Mouse (Mus musculus) MEL (cell line): ENCODE data around the gene Fbxw8. TPM values are rescaled to one million over a fixed set of nuclear protein-coding genes. Genes with fewer than 3 reads are reported as not detected.

Experiments
- DNase-seq: peaks from one replicate; pipeline ENCODE4 v3.0.0; 2011; ENCODE audit warnings: low read depth, low spot score
- H3K27ac ChIP-seq: 2 replicates; pipeline ENCODE4 v1.5.1; 2012; ENCODE audit warnings: low read depth, mild to moderate bottlenecking, control low read depth, low read length, moderate library complexity; ENCODE audit not compliant: control insufficient read depth
- H3K27me3 ChIP-seq, 2 experiments: fragments of 150-350 bp in 1 of 2; sonication (generic) in 1 of 2; 2 replicates each; pipeline ENCODE4 v1.6.1; 2012; ENCODE audit warnings: low read length in 2 of 2, mild to moderate bottlenecking in 2 of 2, improper control_type of control experiment in 1 of 2, moderate library complexity in 1 of 2; ENCODE audit not compliant: insufficient read depth in 2 of 2, control insufficient read depth in 1 of 2
- H3K36me3 ChIP-seq, 2 experiments: 2 replicates each; pipeline ENCODE4 v1.6.1; 2012 to 2014; ENCODE audit warnings: low read length in 2 of 2, improper control_type of control experiment in 1 of 2, inconsistent platforms in 1 of 2, mild to moderate bottlenecking in 1 of 2; ENCODE audit not compliant: insufficient read depth in 2 of 2, control insufficient read depth in 1 of 2
- H3K4me1 ChIP-seq, 2 experiments: fragments of 150-350 bp in 1 of 2; sonication (generic) in 1 of 2; 2 replicates each; pipeline ENCODE4 v1.6.1; 2012; ENCODE audit warnings: low read length in 2 of 2, improper control_type of control experiment in 1 of 2, mild to moderate bottlenecking in 1 of 2; ENCODE audit not compliant: insufficient read depth in 2 of 2, control insufficient read depth in 1 of 2
- H3K4me3 ChIP-seq, 2 experiments: fragments of 150-350 bp in 1 of 2; sonication (generic) in 1 of 2; 2 replicates each; pipeline ENCODE4 v1.5.1; 2012; ENCODE audit warnings: low read depth in 2 of 2, low read length in 2 of 2, mild to moderate bottlenecking in 2 of 2, moderate library complexity in 2 of 2, control low read depth in 1 of 2, improper control_type of control experiment in 1 of 2; ENCODE audit not compliant: control insufficient read depth in 1 of 2, insufficient read depth in 1 of 2
- H3K79me2 ChIP-seq: 2 replicates; pipeline ENCODE4 v1.6.1; 2012; ENCODE audit warnings: mild to moderate bottlenecking, low read length, moderate library complexity; ENCODE audit not compliant: control insufficient read depth, poor library complexity, insufficient read depth
- H3K9ac ChIP-seq: 2 replicates; pipeline ENCODE4 v1.6.1; 2012; ENCODE audit warnings: low read depth, mild to moderate bottlenecking, control low read depth, low read length, moderate library complexity; ENCODE audit not compliant: control insufficient read depth, poor library complexity, severe bottlenecking
- H3K9me3 ChIP-seq: fragments of 150-350 bp; sonication (generic); replicated peaks from 2 replicates; pipeline ENCODE4 v1.6.1; 2012; ENCODE audit warnings: mild to moderate bottlenecking, low read length, improper control_type of control experiment, moderate library complexity; ENCODE audit not compliant: insufficient read depth
- CTCF ChIP-seq, 3 experiments: IDR thresholded peaks in 2 of 3; conservative IDR thresholded peaks in 1 of 3; 2 replicates each; pipeline ENCODE4 v1.5.1; 2011 to 2012; ENCODE audit warnings: low read length in 3 of 3, low read depth in 2 of 3, mild to moderate bottlenecking in 2 of 3, improper control_type of control experiment in 1 of 3, inconsistent platforms in 1 of 3, mixed read lengths in 1 of 3, moderate library complexity in 1 of 3; ENCODE audit not compliant: control insufficient read depth in 1 of 3, insufficient read depth in 1 of 3, poor library complexity in 1 of 3, severe bottlenecking in 1 of 3
- GABPA ChIP-seq: IDR thresholded peaks from 2 replicates; pipeline ENCODE4 v1.6.1; 2012; ENCODE audit warnings: low read depth, mild to moderate bottlenecking, inconsistent platforms, low read length, improper control_type of control experiment, moderate library complexity
- HCFC1 ChIP-seq: IDR thresholded peaks from 2 replicates; pipeline ENCODE4 v1.6.1; 2012; ENCODE audit warnings: low read depth, mild to moderate bottlenecking, inconsistent platforms, low read length, improper control_type of control experiment, moderate library complexity
- MAX ChIP-seq: IDR thresholded peaks from 2 replicates; pipeline ENCODE4 v1.6.1; 2011; ENCODE audit warnings: low read length, improper control_type of control experiment
- MAZ ChIP-seq: IDR thresholded peaks from 2 replicates; pipeline ENCODE4 v1.6.1; 2012; ENCODE audit warnings: low read depth, mild to moderate bottlenecking, inconsistent platforms, low read length, improper control_type of control experiment
- MXI1 ChIP-seq: IDR thresholded peaks from 2 replicates; pipeline ENCODE4 v1.6.1; 2011; ENCODE audit warnings: mild to moderate bottlenecking, low read depth, low read length, improper control_type of control experiment
- NELFE ChIP-seq: IDR thresholded peaks from 2 replicates; pipeline ENCODE4 v1.6.1; 2011; ENCODE audit warnings: low read depth, low read length, improper control_type of control experiment
- NRF1 ChIP-seq: IDR thresholded peaks from 2 replicates; pipeline ENCODE4 v1.6.1; 2014; ENCODE audit warnings: low read depth, mild to moderate bottlenecking, inconsistent platforms, low read length, improper control_type of control experiment, moderate library complexity; ENCODE audit not compliant: poor library complexity, insufficient read depth, severe bottlenecking
- TAL1 ChIP-seq: IDR thresholded peaks from 2 replicates; pipeline ENCODE4 v1.6.1; 2012; ENCODE audit warnings: mild to moderate bottlenecking, inconsistent platforms, low read length, moderate library complexity, mixed read lengths
- TBP ChIP-seq: IDR thresholded peaks from 2 replicates; pipeline ENCODE4 v1.8.0; 2011; ENCODE audit warnings: low read depth, low read length, improper control_type of control experiment
- USF1 ChIP-seq: IDR thresholded peaks from 2 replicates; pipeline ENCODE4 v1.6.1; 2014; ENCODE audit warnings: low read depth, mild to moderate bottlenecking, inconsistent platforms, low read length, improper control_type of control experiment, moderate library complexity
- USF2 ChIP-seq, 2 experiments: IDR thresholded peaks; 2 replicates each; pipeline ENCODE4 v1.6.1; 2011 to 2012; ENCODE audit warnings: improper control_type of control experiment in 2 of 2, low read length in 2 of 2, borderline replicate concordance in 1 of 2, inconsistent platforms in 1 of 2, low read depth in 1 of 2, mild to moderate bottlenecking in 1 of 2; ENCODE audit not compliant: insufficient read depth in 1 of 2
- polyA plus RNA-seq, 2 experiments: library from polyadenylated mRNA; stranded (reverse) in 1 of 2; unstranded in 1 of 2; fragments of >175 nt in 1 of 2; fragments of >200 nt in 1 of 2; gene quantifications; 2 replicates each; pipeline versions ENCODE4 v1.2.1 to v1.2.4; 2012; ENCODE audit warnings: low replicate concordance in 2 of 2, low read depth in 1 of 2; ENCODE audit not compliant: insufficient read length in 2 of 2, insufficient read depth in 1 of 2, missing spikeins in 1 of 2
- total RNA-seq: library from RNA; depleted of rRNA; stranded (reverse); fragments of 300-350 nt; gene quantifications from 2 replicates; pipeline ENCODE4 v1.2.3, GENCODE M21; 2012

Fbxw8 gene
- total and polyA plus RNA-seq, 3 experiments = 49.9 to 57.4 (median 52.5) TPM

- no peaks in the 10 kb centered on the region for H3K79me2 ChIP-seq
- H3K9me3 ChIP-seq = no peaks in the 10 kb centered on the region
- H3K4me3 ChIP-seq = no peak overlapping the region
- DNase-seq = no peak
- no peak overlapping the region for H3K9ac ChIP-seq
- H3K27ac ChIP-seq = no peak overlapping the region
- TF ChIP-seq USF2 (IDR thresholded peaks at IDR 0.05; ENCODE audit: borderline replicate concordance in 1 of 2, insufficient read depth in 1 of 2, low read depth in 1 of 2, low read length in 2 of 2) (no peak), GABPA (no peak), NELFE (no peak), TBP (no peak), CTCF (IDR thresholded peaks at IDR 0.05 in 2 of 3, conservative IDR thresholded peaks at IDR 0.05 in 1 of 3; ENCODE audit: control insufficient read depth in 1 of 3, insufficient read depth in 1 of 3, low read depth in 2 of 3, low read length in 3 of 3, poor library complexity in 1 of 3, severe bottlenecking in 1 of 3) (no peak), USF1 (no peak), TAL1 (no peak), MAZ (no peak), MXI1 (no peak)
- TF ChIP-seq, all 39 proteins: peak for 0
- H3K36me3 ChIP-seq = no peaks in the 10 kb centered on the region
- H3K27me3 ChIP-seq = no peaks in the 10 kb centered on the region
- H3K4me1 ChIP-seq = no peaks in the 10 kb centered on the region
Measured at GRCm38 (mm10) chr5:118027101-118027697, 128.1 kb downstream of the Fbxw8 start.

GRCm38 (mm10) chr5:118026343-118026742, 128.9 kb downstream of the Fbxw8 start:
- no peak for TF ChIP-seq HCFC1
- TF ChIP-seq CTCF (IDR thresholded peaks at IDR 0.05 in 2 of 3, conservative IDR thresholded peaks at IDR 0.05 in 1 of 3; ENCODE audit: control insufficient read depth in 1 of 3, insufficient read depth in 1 of 3, low read depth in 2 of 3, low read length in 3 of 3, poor library complexity in 1 of 3, severe bottlenecking in 1 of 3) = no peak
- no peak for TF ChIP-seq MAX
- no peak for DNase-seq
- H3K4me3 ChIP-seq = no peak overlapping the region
- no peaks in the 10 kb centered on the region for H3K9me3 ChIP-seq
- no peaks in the 10 kb centered on the region for H3K27me3 ChIP-seq
- H3K4me1 ChIP-seq = no peaks in the 10 kb centered on the region
- no peak overlapping the region for H3K27ac ChIP-seq
- H3K36me3 ChIP-seq = no peaks in the 10 kb centered on the region
- no peaks in the 10 kb centered on the region for H3K79me2 ChIP-seq
- no peak overlapping the region for H3K9ac ChIP-seq

GRCm38 (mm10) chr5:118025880-118026279, 129.4 kb downstream of the Fbxw8 start:
- Histone ChIP-seq H3K9me3 (no peaks in the 10 kb centered on the region), H3K4me3 (no peak overlapping the region), H3K4me1 (no peaks in the 10 kb centered on the region), H3K36me3 (no peaks in the 10 kb centered on the region), H3K9ac (no peak overlapping the region)
- no peak for DNase-seq
- TF ChIP-seq HCFC1 (no peak), NRF1 (no peak)
- TF ChIP-seq, all 39 proteins: peak for 0
- H3K27ac ChIP-seq = no peak overlapping the region
- no peaks in the 10 kb centered on the region for H3K79me2 ChIP-seq
- H3K27me3 ChIP-seq = no peaks in the 10 kb centered on the region
